Mouse (Mus musculus): ENCODE measurements around the gene Cavin3.
"Not testable (repeated sequence)": the region's sequence is repeated elsewhere in the genome, so short reads cannot be mapped to it uniquely, and the experiment has no call there.

The Cavin3 gene

GRCm38 (mm10) chr7:105480561-105481504 lies 1.3 kb downstream of the Cavin3 start:
- no peak for DNase-seq (ENCODE audit: low read depth in 1 of 2, low spot score in 2 of 2)

- no peak for DNase-seq (ENCODE audit: low read depth in 1 of 2, low spot score in 2 of 2)
Observed at GRCm38 (mm10) chr7:105480081-105480480, 2.0 kb downstream of the Cavin3 start.

GRCm38 (mm10) chr7:105479232-105479631 lies 2.9 kb downstream of the Cavin3 start:
- no peak for DNase-seq (ENCODE audit: low read depth in 1 of 2, low spot score in 2 of 2)

GRCm38 (mm10) chr7:105478344-105478743 lies 3.8 kb downstream of the Cavin3 start:
- DNase-seq (ENCODE audit: low read depth in 1 of 2, low spot score in 2 of 2): no peak

- no peak for DNase-seq (ENCODE audit: low read depth in 1 of 2, low spot score in 2 of 2)
Observed at GRCm38 (mm10) chr7:105477841-105478240, 4.3 kb downstream of the Cavin3 start.

- DNase-seq (ENCODE audit: low read depth in 1 of 2, low spot score in 2 of 2): no peak
Observed at GRCm38 (mm10) chr7:105477433-105477700, 4.7 kb downstream of the Cavin3 start.

- DNase-seq (ENCODE audit: low read depth in 1 of 2, low spot score in 2 of 2): no peak
Observed at GRCm38 (mm10) chr7:105476683-105477432, 5.2 kb downstream of the Cavin3 start.

- DNase-seq (ENCODE audit: low read depth in 1 of 2, low spot score in 2 of 2): no peak
Observed at GRCm38 (mm10) chr7:105475396-105475949, 6.6 kb downstream of the Cavin3 start.

- DNase-seq (ENCODE audit: low read depth in 1 of 2, low spot score in 2 of 2): no peak
Observed at GRCm38 (mm10) chr7:105474771-105475315, 7.3 kb downstream of the Cavin3 start.

GRCm38 (mm10) chr7:105472607-105473006 lies 9.5 kb downstream of the Cavin3 start:
- DNase-seq (ENCODE audit: low read depth in 1 of 2, low spot score in 2 of 2): no peak

- not testable (repeated sequence) for DNase-seq (ENCODE audit: low read depth in 1 of 2, low spot score in 2 of 2)
Observed at GRCm38 (mm10) chr7:105465505-105465904, 16.6 kb downstream of the Cavin3 start.

- DNase-seq (ENCODE audit: low read depth in 1 of 2, low spot score in 2 of 2): no peak
Observed at GRCm38 (mm10) chr7:105458546-105458945, 23.6 kb downstream of the Cavin3 start.

- not testable (repeated sequence) for DNase-seq (ENCODE audit: low read depth in 1 of 2, low spot score in 2 of 2)
Observed at GRCm38 (mm10) chr7:105453345-105453744, 28.8 kb downstream of the Cavin3 start.

GRCm38 (mm10) chr7:105445076-105445475 lies 37.0 kb downstream of the Cavin3 start:
- no peak for DNase-seq (ENCODE audit: low read depth in 1 of 2, low spot score in 2 of 2)

GRCm38 (mm10) chr7:105441426-105441825 lies 40.7 kb downstream of the Cavin3 start:
- no peak for DNase-seq (ENCODE audit: low read depth in 1 of 2, low spot score in 2 of 2)

- DNase-seq (ENCODE audit: low read depth in 1 of 2, low spot score in 2 of 2): no peak
Observed at GRCm38 (mm10) chr7:105437979-105438772, 43.9 kb downstream of the Cavin3 start.

- no peak for DNase-seq (ENCODE audit: low read depth in 1 of 2, low spot score in 2 of 2)
Observed at GRCm38 (mm10) chr7:105434798-105435197, 47.3 kb downstream of the Cavin3 start.

- DNase-seq (ENCODE audit: low read depth in 1 of 2, low spot score in 2 of 2): no peak
Observed at GRCm38 (mm10) chr7:105433859-105434258, 48.2 kb downstream of the Cavin3 start.

- no peak for DNase-seq (ENCODE audit: low read depth in 1 of 2, low spot score in 2 of 2)
Observed at GRCm38 (mm10) chr7:105432058-105432457, 50.0 kb downstream of the Cavin3 start.
